Mouse (Mus musculus): ENCODE data around the gene Qrich2. TPM values are rescaled to one million over a fixed set of nuclear protein-coding genes. Genes with fewer than 3 reads are reported as not detected.
"Not testable (repeated sequence)": the region's sequence is repeated elsewhere in the genome, so short reads cannot be mapped to it uniquely, and the experiment has no call there.

The Qrich2 gene
- polyA plus RNA-seq, 1 experiment from 2014 or later = not detected

GRCm38 (mm10) chr11:116499018-116499417 lies 33.0 kb upstream of the Qrich2 start:
- no peaks in the 10 kb centered on the region for H3K9me3 ChIP-seq (replicated peaks)
- H3K36me3 ChIP-seq = no peaks in the 10 kb centered on the region
- no peak overlapping the region for H3K4me3 ChIP-seq
- H3K9ac ChIP-seq = no peak overlapping the region; the same call in 1 of the 2 replicates
- no peak for ATAC-seq
- H3K4me1 ChIP-seq = peaks cover 26% of the 10 kb centered on the region
- peak overlapping the region; percentile 58 for H3K4me2 ChIP-seq
- H3K27ac ChIP-seq = no peak overlapping the region
- no peaks in the 10 kb centered on the region for H3K27me3 ChIP-seq (replicated peaks)
- 41% methylated on average over 6 of the region's 6 CpGs for WGBS (ENCODE audit: insufficient replicate concordance)

- 39% methylated on average over 34 of the region's 34 CpGs for WGBS (ENCODE audit: insufficient replicate concordance)
- peak overlapping the region; percentile 58 for H3K4me2 ChIP-seq
- H3K36me3 ChIP-seq = no peaks in the 10 kb centered on the region
- no peak for ATAC-seq
- H3K27ac ChIP-seq = no peak overlapping the region
- H3K4me3 ChIP-seq = peak overlapping the region; percentile 21
- H3K9ac ChIP-seq = no peak overlapping the region; the same call in 1 of the 2 replicates
- peaks cover 30% of the 10 kb centered on the region for H3K4me1 ChIP-seq
- H3K9me3 ChIP-seq (replicated peaks) = no peaks in the 10 kb centered on the region
- H3K27me3 ChIP-seq (replicated peaks) = no peaks in the 10 kb centered on the region
Measured at GRCm38 (mm10) chr11:116498596-116498995, 32.6 kb upstream of the Qrich2 start.

GRCm38 (mm10) chr11:116497313-116497712 lies 31.3 kb upstream of the Qrich2 start:
- Histone ChIP-seq H3K4me2 (no peak overlapping the region), H3K9me3 (replicated peaks) (no peaks in the 10 kb centered on the region), H3K27ac (no peak overlapping the region), H3K9ac (no peak overlapping the region), H3K4me1 (peaks cover 36% of the 10 kb centered on the region), H3K4me3 (no peak overlapping the region), H3K27me3 (replicated peaks) (no peaks in the 10 kb centered on the region), H3K36me3 (no peaks in the 10 kb centered on the region)
- ATAC-seq = no peak
- WGBS (ENCODE audit: insufficient replicate concordance) = 22% methylated on average over 4 of the region's 4 CpGs

- Histone ChIP-seq H3K4me1 (peaks cover 29% of the 10 kb centered on the region), H3K9me3 (replicated peaks) (no peaks in the 10 kb centered on the region), H3K9ac (no peak overlapping the region), H3K4me3 (no peak overlapping the region), H3K27me3 (replicated peaks) (no peaks in the 10 kb centered on the region), H3K27ac (peak overlapping the region; percentile 8; the same call in 1 of the 2 replicates), H3K36me3 (no peaks in the 10 kb centered on the region), H3K4me2 (no peak overlapping the region)
- 61% methylated on average over 13 of the region's 13 CpGs for WGBS (ENCODE audit: insufficient replicate concordance)
- no peak for ATAC-seq
Measured at GRCm38 (mm10) chr11:116494474-116495174, 28.6 kb upstream of the Qrich2 start.

- 0 out of 2 replicates have a peak, but pooled peaks cover 2% of the 10 kb centered on the region for H3K9me3 ChIP-seq (replicated peaks)
- ATAC-seq = 0 out of 2 replicates have a peak, but pooled peaks have one; percentile 16
- H3K4me3 ChIP-seq = no peak within 1 kb of the TSS
- no peak within 1 kb of the TSS for H3K4me2 ChIP-seq
- no peak within 1 kb of the TSS for H3K9ac ChIP-seq
- WGBS (ENCODE audit: insufficient replicate concordance) = 25% methylated on average over 4 of the region's 4 CpGs
- H3K27ac ChIP-seq = peak within 1 kb of the TSS; percentile 8; the same call in 1 of the 2 replicates
- H3K36me3 ChIP-seq = no peaks in the 10 kb centered on the region
- no peaks in the 10 kb centered on the region for H3K27me3 ChIP-seq (replicated peaks)
- H3K4me1 ChIP-seq = peaks cover 36% of the 10 kb centered on the region
Measured at GRCm38 (mm10) chr11:116493795-116494252, 27.8 kb upstream of the Qrich2 start, which contains the start of gene Prpsap1. TSS of gene Prpsap1 (minus strand) at chr11:116494202.

GRCm38 (mm10) chr11:116493191-116493590 lies 27.1 kb upstream of the Qrich2 start:
- Histone ChIP-seq H3K4me2 (no peak overlapping the region), H3K4me3 (no peak overlapping the region), H3K36me3 (peaks cover 4% of the 10 kb centered on the region; the same call in 1 of the 2 replicates), H3K9ac (no peak overlapping the region), H3K4me1 (peaks cover 34% of the 10 kb centered on the region), H3K27ac (no peak overlapping the region), H3K27me3 (replicated peaks) (no peaks in the 10 kb centered on the region), H3K9me3 (replicated peaks) (0 out of 2 replicates have a peak, but pooled peaks cover 6% of the 10 kb centered on the region)
- no peak for ATAC-seq
- 54% methylated on average over 5 of the region's 5 CpGs for WGBS (ENCODE audit: insufficient replicate concordance)

- not testable (repeated sequence) for H3K4me3 ChIP-seq; H3K9me3 ChIP-seq (replicated peaks); H3K4me2 ChIP-seq; H3K9ac ChIP-seq; H3K27ac ChIP-seq; H3K27me3 ChIP-seq (replicated peaks); ATAC-seq
- Histone ChIP-seq H3K4me1 (peaks cover 34% of the 10 kb centered on the region), H3K36me3 (peaks cover 11% of the 10 kb centered on the region)
- 60% methylated on average over 1 of the region's 1 CpGs for WGBS (ENCODE audit: insufficient replicate concordance)
Measured at GRCm38 (mm10) chr11:116492507-116492906, 26.5 kb upstream of the Qrich2 start.

- H3K4me2 ChIP-seq = peak overlapping the region; percentile 96
- WGBS (ENCODE audit: insufficient replicate concordance) = 59% methylated on average over 6 of the region's 6 CpGs
- H3K27me3 ChIP-seq (replicated peaks) = no peaks in the 10 kb centered on the region
- 0 out of 2 replicates have a peak, but pooled peaks cover 6% of the 10 kb centered on the region for H3K9me3 ChIP-seq (replicated peaks)
- H3K4me1 ChIP-seq = peaks cover 30% of the 10 kb centered on the region
- H3K36me3 ChIP-seq = peaks cover 22% of the 10 kb centered on the region
- no peak overlapping the region for H3K4me3 ChIP-seq
- no peak overlapping the region for H3K27ac ChIP-seq
- ATAC-seq = no peak
- H3K9ac ChIP-seq = no peak overlapping the region
Measured at GRCm38 (mm10) chr11:116491338-116491737, 25.3 kb upstream of the Qrich2 start.

- peak; percentile 91 for ATAC-seq
- under 1% methylated on average over 61 of the region's 62 CpGs for WGBS (ENCODE audit: insufficient replicate concordance)
- 0 out of 2 replicates have a peak, but pooled peaks cover 6% of the 10 kb centered on the region for H3K9me3 ChIP-seq (replicated peaks)
- peaks cover 31% of the 10 kb centered on the region for H3K36me3 ChIP-seq
- H3K27me3 ChIP-seq (replicated peaks) = no peaks in the 10 kb centered on the region
- H3K4me2 ChIP-seq = peak overlapping the region; percentile 96
- peak overlapping the region; percentile 93 for H3K4me3 ChIP-seq
- H3K9ac ChIP-seq = peak overlapping the region; percentile 93
- peaks cover 30% of the 10 kb centered on the region for H3K4me1 ChIP-seq
- peak overlapping the region; percentile 84 for H3K27ac ChIP-seq
Measured at GRCm38 (mm10) chr11:116490232-116491107, 24.4 kb upstream of the Qrich2 start.

- Histone ChIP-seq H3K36me3 (peaks cover 38% of the 10 kb centered on the region), H3K27me3 (replicated peaks) (no peaks in the 10 kb centered on the region), H3K27ac (peak overlapping the region; percentile 84), H3K4me1 (peaks cover 30% of the 10 kb centered on the region), H3K4me2 (peak overlapping the region; percentile 96), H3K9ac (peak overlapping the region; percentile 93), H3K4me3 (peak overlapping the region; percentile 93), H3K9me3 (replicated peaks) (0 out of 2 replicates have a peak, but pooled peaks cover 6% of the 10 kb centered on the region)
- under 1% methylated on average over 29 of the region's 39 CpGs for WGBS (ENCODE audit: insufficient replicate concordance)
- ATAC-seq = peak; percentile 27
Measured at GRCm38 (mm10) chr11:116489771-116490231, 23.8 kb upstream of the Qrich2 start.

GRCm38 (mm10) chr11:116488693-116489375 lies 22.8 kb upstream of the Qrich2 start:
- ATAC-seq = no peak
- H3K4me3 ChIP-seq = peak overlapping the region; percentile 93
- H3K9ac ChIP-seq = peak overlapping the region; percentile 93
- no peak overlapping the region for H3K27ac ChIP-seq
- 59% methylated on average over 14 of the region's 14 CpGs for WGBS (ENCODE audit: insufficient replicate concordance)
- peaks cover 48% of the 10 kb centered on the region for H3K36me3 ChIP-seq
- peak overlapping the region; percentile 96 for H3K4me2 ChIP-seq
- no peaks in the 10 kb centered on the region for H3K27me3 ChIP-seq (replicated peaks)
- H3K4me1 ChIP-seq = peaks cover 25% of the 10 kb centered on the region
- H3K9me3 ChIP-seq (replicated peaks) = 0 out of 2 replicates have a peak, but pooled peaks cover 6% of the 10 kb centered on the region

Data from liver, embryonic 12.5 days (tissue).